Comparison of ENCODE assay signal across 27 mouse cellular contexts in genomic region chr3:121446454-121446853, GRCm38 (mm10). TPM values are rescaled to one million over a fixed set of nuclear protein-coding genes. Genes with fewer than 3 reads are reported as not detected.
DNase-seq lines count a peak whose midpoint lies in the region; ATAC-seq and TF ChIP-seq lines count a peak whose summit lies in the region.
"Had no signal": no experiment of that assay in that cellular context is flagged by ENCODE, and none has a peak within 500 bp of the region (broad histone marks: within the 10 kb centered on the region; RNA-seq: fewer than 3 reads in every experiment).

No protein-coding gene starts in this region.

- no peak for DNase-seq in lung, adult 2 months
- DNase-seq in MEL (ENCODE audit: low read depth, low spot score) = peak; percentile 55
- DNase-seq in liver, embryonic 11.5 days (ENCODE audit: low spot score) = no peak
- DNase-seq in spleen, postnatal 14 days (ENCODE audit: low spot score in 2 of 2) = no peak
- no peak for DNase-seq in adipocyte (ENCODE audit: low spot score)
- no peak for DNase-seq in right cerebral cortex, postnatal 36 days (ENCODE audit: low spot score in 2 of 2)
- DNase-seq: adrenal gland, postnatal 10 days; cerebellum, adult 18-20 months; cerebellum, postnatal 25 days; embryo, embryonic 11 days; heart, postnatal 14 days; kidney, adult 18-20 months; kidney, postnatal 10 days; left cerebral cortex, postnatal 4 days; lung, postnatal 14 days; right cerebral cortex, adult 18-20 months; thymus, postnatal 25 days had no signal

- no peaks in the 10 kb centered on the region for H3K27me3 ChIP-seq in lung, embryonic 15.5 days
- H3K27me3 ChIP-seq in MEL (ENCODE audit: control insufficient read depth in 1 of 2, insufficient read depth in 2 of 2, low read length in 2 of 2) = no peaks in the 10 kb centered on the region
- H3K27me3 ChIP-seq in liver, embryonic 11.5 days (replicated peaks; ENCODE audit: control insufficient read depth, insufficient read depth, low read length) = no peaks in the 10 kb centered on the region
- H3K27me3 ChIP-seq: embryonic facial prominence, embryonic 13.5 days; forebrain, embryonic 12.5 days; limb, embryonic 15.5 days; neural tube, embryonic 15.5 days had no signal

- no peak for TF ChIP-seq CTCF in lung, adult 2 months (IDR thresholded peaks at IDR 0.05; ENCODE audit: insufficient read depth, low read length)
- no peak for TF ChIP-seq CTCF in MEL (IDR thresholded peaks at IDR 0.05 in 2 of 3, conservative IDR thresholded peaks at IDR 0.05 in 1 of 3; ENCODE audit: control insufficient read depth in 1 of 3, insufficient read depth in 1 of 3, low read depth in 2 of 3, low read length in 3 of 3, poor library complexity in 1 of 3, severe bottlenecking in 1 of 3)

- peaks cover 24% of the 10 kb centered on the region for H3K36me3 ChIP-seq in lung, embryonic 15.5 days
- H3K36me3 ChIP-seq in MEL (ENCODE audit: control insufficient read depth in 1 of 2, insufficient read depth in 2 of 2, low read length in 2 of 2) = peaks cover 0 to 2% of the 10 kb centered on the region in 2 experiments; a peak in 1 of 4 replicates
- H3K36me3 ChIP-seq in liver, embryonic 11.5 days (ENCODE audit: control insufficient read depth, insufficient read depth, low read length) = peaks cover 8% of the 10 kb centered on the region

- H3K79me2 ChIP-seq in MEL (ENCODE audit: control insufficient read depth, insufficient read depth, low read length, poor library complexity) = no peaks in the 10 kb centered on the region

- WGBS in lung, embryonic 15.5 days = 37% methylated on average over 8 of the region's 8 CpGs
- 20% methylated on average over 8 of the region's 8 CpGs for WGBS in lung, adult 2 months
- 46% methylated on average over 8 of the region's 8 CpGs for WGBS in liver, embryonic 11.5 days

- ATAC-seq in lung, embryonic 15.5 days (ENCODE audit: borderline replicate concordance, extremely low read depth, low FRiP score, low TSS enrichment) = no peak
- ATAC-seq in liver, embryonic 11.5 days (replicated peaks; ENCODE audit: low FRiP score) = peak; percentile 45
- 0 out of 2 replicates have a peak, but pooled peaks have one; percentile 16 for ATAC-seq in megakaryocyte progenitor cell, adult 5-6 weeks (replicated peaks; ENCODE audit: poor library complexity)
- ATAC-seq: activated CD4-positive, CD25-positive, alpha-beta regulatory T cell, adult 4 months had no signal

- no peak overlapping the region for H3K9ac ChIP-seq in lung, embryonic 15.5 days
- peak overlapping the region; percentile 29; the same call in 1 of the 2 replicates for H3K9ac ChIP-seq in MEL (ENCODE audit: control insufficient read depth, low read depth, low read length, poor library complexity, severe bottlenecking)
- no peak overlapping the region for H3K9ac ChIP-seq in liver, embryonic 11.5 days (ENCODE audit: low read depth, low read length)
- H3K9ac ChIP-seq: embryonic facial prominence, embryonic 13.5 days; forebrain, embryonic 12.5 days; limb, embryonic 15.5 days; neural tube, embryonic 15.5 days had no signal

- TF ChIP-seq POLR2A in lung, adult 2 months (IDR thresholded peaks at IDR 0.05; ENCODE audit: borderline replicate concordance, extremely low read depth, low read depth, low read length) = no peak
- no peak for TF ChIP-seq POLR2A in MEL (IDR thresholded peaks at IDR 0.05; ENCODE audit: control insufficient read depth in 1 of 2, insufficient read depth in 1 of 2, low read depth in 1 of 2, low read length in 2 of 2, poor library complexity in 1 of 2)

- H3K9me3 ChIP-seq in lung, embryonic 15.5 days = no peaks in the 10 kb centered on the region
- H3K9me3 ChIP-seq in MEL (replicated peaks; ENCODE audit: insufficient read depth, low read length) = no peaks in the 10 kb centered on the region
- no peaks in the 10 kb centered on the region for H3K9me3 ChIP-seq in liver, embryonic 11.5 days (ENCODE audit: control insufficient read depth, low read length)
- H3K9me3 ChIP-seq: limb, embryonic 15.5 days; neural tube, embryonic 15.5 days had no signal

- no peak for TF ChIP-seq EP300 in MEL (IDR thresholded peaks at IDR 0.05; ENCODE audit: low read depth in 1 of 2, low read length in 2 of 2)

- H3K4me3 ChIP-seq in lung, embryonic 15.5 days = no peak overlapping the region
- no peak overlapping the region for H3K4me3 ChIP-seq in lung, adult 2 months (replicated peaks; ENCODE audit: extremely low read depth, low read depth, low read length)
- H3K4me3 ChIP-seq in MEL (ENCODE audit: control insufficient read depth in 1 of 2, insufficient read depth in 1 of 2, low read depth in 2 of 2, low read length in 2 of 2) = no peak overlapping the region
- no peak overlapping the region for H3K4me3 ChIP-seq in liver, embryonic 11.5 days (ENCODE audit: low read depth, low read length)
- H3K4me3 ChIP-seq: embryonic facial prominence, embryonic 13.5 days; erythroblast, embryonic 14.5 days; forebrain, embryonic 12.5 days; limb, embryonic 15.5 days; midbrain, embryonic 10.5 days; neural tube, embryonic 15.5 days had no signal

- H3K27ac ChIP-seq in lung, embryonic 15.5 days = 0 out of 2 replicates have a peak overlapping the region, but pooled peaks have one; percentile 12
- H3K27ac ChIP-seq in MEL (ENCODE audit: control insufficient read depth, low read depth, low read length) = peak overlapping the region; percentile 47
- no peak overlapping the region for H3K27ac ChIP-seq in liver, embryonic 11.5 days (ENCODE audit: low read depth, low read length)
- H3K27ac ChIP-seq: embryonic facial prominence, embryonic 13.5 days; forebrain, embryonic 12.5 days; limb, embryonic 15.5 days; midbrain, embryonic 10.5 days; neural tube, embryonic 15.5 days had no signal

- peaks cover 21% of the 10 kb centered on the region for H3K4me1 ChIP-seq in lung, embryonic 15.5 days
- H3K4me1 ChIP-seq in lung, adult 2 months (ENCODE audit: control insufficient read depth, insufficient read depth, low read length) = peaks cover 12% of the 10 kb centered on the region; the same call in 1 of the 2 replicates
- H3K4me1 ChIP-seq in MEL (ENCODE audit: control insufficient read depth in 1 of 2, insufficient read depth in 2 of 2, low read length in 2 of 2) = 0 out of 4 replicates have a peak, but pooled peaks cover 0 to 9% of the 10 kb centered on the region in 2 experiments
- peaks cover 25% of the 10 kb centered on the region for H3K4me1 ChIP-seq in liver, embryonic 11.5 days (replicated peaks; ENCODE audit: control insufficient read depth, insufficient read depth, low read length)

- no peak overlapping the region for H3K4me2 ChIP-seq in lung, embryonic 15.5 days
- no peak overlapping the region for H3K4me2 ChIP-seq in liver, embryonic 11.5 days
- H3K4me2 ChIP-seq: embryonic facial prominence, embryonic 13.5 days; forebrain, embryonic 12.5 days; heart, embryonic 11.5 days; limb, embryonic 15.5 days; neural tube, embryonic 15.5 days had no signal

- TF ChIP-seq RAD21 in MEL (IDR thresholded peaks at IDR 0.05; ENCODE audit: low read depth, low read length) = no peak

TF ChIP-seq in MEL, 35 proteins besides CTCF, POLR2A, EP300 and RAD21:
- TF ChIP-seq KAT2A (conservative IDR thresholded peaks at IDR 0.05; ENCODE audit: low read depth, low read length) (no peak), POLR2AphosphoS5 (IDR thresholded peaks at IDR 0.05; ENCODE audit: borderline replicate concordance, low read depth, low read length) (no peak), ETS1 (IDR thresholded peaks at IDR 0.05; ENCODE audit: low read depth, low read length) (no peak), MYC (IDR thresholded peaks at IDR 0.05; ENCODE audit: low read depth, low read length) (no peak), TBP (IDR thresholded peaks at IDR 0.05; ENCODE audit: low read depth, low read length) (no peak), TCF12 (IDR thresholded peaks at IDR 0.05; ENCODE audit: low read depth, low read length) (no peak), ZMIZ1 (IDR thresholded peaks at IDR 0.05; ENCODE audit: low read depth, low read length) (no peak), MAZ (IDR thresholded peaks at IDR 0.05; ENCODE audit: low read depth, low read length) (no peak), MYB (IDR thresholded peaks at IDR 0.05; ENCODE audit: low read depth, low read length) (no peak), RCOR1 (IDR thresholded peaks at IDR 0.05; ENCODE audit: low read depth, low read length) (no peak), SMC3 (IDR thresholded peaks at IDR 0.05; ENCODE audit: low read depth, low read length) (no peak), USF2 (IDR thresholded peaks at IDR 0.05; ENCODE audit: borderline replicate concordance in 1 of 2, insufficient read depth in 1 of 2, low read depth in 1 of 2, low read length in 2 of 2) (no peak)

RNA-seq across cellular contexts. Expression of gene Cnn3, which starts 20.2 kb away (rescaled TPM):
- 627 and 632 TPM in 2 replicates for polyA plus RNA-seq in lung, embryonic 15.5 days (2015; fragmentation: Nextera tagmentation; extraction: Ambion mirVana)
- polyA plus RNA-seq in lung, adult 2 months (2012; rRNA removed) = 165 and 170 TPM in 2 replicates
- total RNA-seq in MEL (2012; rRNA removed) = not detected in 2 replicates
- not detected for polyA plus RNA-seq in MEL (2012; ENCODE audit: insufficient read depth in 1 of 2, insufficient read length in 2 of 2, low read depth in 1 of 2, low replicate concordance in 2 of 2, missing spikeins in 1 of 2)
- 294 and 295 TPM in 2 replicates for polyA plus RNA-seq in liver, embryonic 11.5 days (2014; fragmentation: Nextera tagmentation; extraction: Ambion mirVana)
- total RNA-seq in megakaryocyte progenitor cell, adult 5-6 weeks (2015) = 38.8 and 43.0 TPM in 2 replicates
- 21.2 and 28.5 TPM in 2 replicates for total RNA-seq in megakaryocyte progenitor cell, adult 5-6 weeks (2017)

Comparison
In these comparisons a context has a peak if more than half of its experiments do, and no peak if none do; other contexts are left out.
1. RNA of gene Cnn3, which starts 20.2 kb away (polyA plus RNA-seq): 627 to 632 TPM in lung, embryonic 15.5 days, 294 to 295 TPM in liver, embryonic 11.5 days and 165 to 170 TPM in lung, adult 2 months; not detected in MEL; every median in the first group is over 100 times any median in the second.